Mouse (Mus musculus) hindbrain, embryonic 11.5 days (tissue): ENCODE measurements around the gene Slc25a12. TPM values are rescaled to one million over a fixed set of nuclear protein-coding genes. Genes with fewer than 3 reads are reported as not detected.

Source experiments
- ATAC-seq: fragments of 200-750 bp; cut with Nextera tagmentation; 2 replicates; pipeline ENCODE4 v1.8.0; 2017; ENCODE audit warnings: mild to moderate bottlenecking, moderate TSS enrichment, moderate library complexity; ENCODE audit not compliant: low FRiP score
- DNase-seq: peaks from one replicate; pipeline ENCODE4 v3.0.0-alpha.2; 2015; ENCODE audit warnings: low spot score
- H3K27ac ChIP-seq: fragments of 300-500 bp; sonication (generic); 2 replicates; pipeline ENCODE4 v1.5.1; 2014; ENCODE audit warnings: mild to moderate bottlenecking, low read depth, low read length
- H3K27me3 ChIP-seq: fragments of 300-500 bp; sonication (generic); 2 replicates; pipeline ENCODE4 v1.6.1; 2014; ENCODE audit warnings: mild to moderate bottlenecking, low read length, moderate library complexity, mixed read lengths; ENCODE audit not compliant: control insufficient read depth, insufficient read depth
- H3K36me3 ChIP-seq: fragments of 300-500 bp; sonication (generic); 2 replicates; pipeline ENCODE4 v1.6.1; 2014; ENCODE audit warnings: mild to moderate bottlenecking, low read length, moderate library complexity, mixed read lengths; ENCODE audit not compliant: control insufficient read depth, insufficient read depth
- H3K4me1 ChIP-seq: fragments of 300-500 bp; sonication (generic); replicated peaks from 2 replicates; pipeline ENCODE4 v1.6.1; 2014; ENCODE audit warnings: low read length, mixed read lengths; ENCODE audit not compliant: control insufficient read depth, insufficient read depth
- H3K4me2 ChIP-seq: fragments of 300-500 bp; sonication (generic); replicated peaks from 2 replicates; pipeline ENCODE4 v1.6.1; 2014; ENCODE audit warnings: mild to moderate bottlenecking, low read depth, low read length
- H3K4me3 ChIP-seq: fragments of 300-500 bp; sonication (generic); 2 replicates; pipeline ENCODE4 v1.5.1; 2014; ENCODE audit warnings: low read depth, low read length
- H3K9ac ChIP-seq: fragments of 300-500 bp; sonication (generic); 2 replicates; pipeline ENCODE4 v1.6.1; 2014; ENCODE audit warnings: low read depth, low read length
- H3K9me3 ChIP-seq: fragments of 300-500 bp; sonication (generic); 2 replicates; pipeline ENCODE4 v1.6.1; 2016; ENCODE audit warnings: low read length; ENCODE audit not compliant: control insufficient read depth
- WGBS: fragments of 180-500 bp; shearing (Covaris S2); extraction: QIAGEN DNeasy Blood & Tissue Kit; methylation state at CpG from one replicate; pipeline ENCODE4 v1.1.7; 2014; 5-methylcytosine and 5-hydroxymethylcytosine counted together
- polyA plus RNA-seq: library from polyadenylated mRNA; unstranded; fragments of >200 nt; fragmentation: Nextera tagmentation; extraction: Ambion mirVana; gene quantifications from 2 replicates; pipeline ENCODE4 v1.2.1, GENCODE M21; 2014

The Slc25a12 gene
- polyA plus RNA-seq, 1 experiment from 2014 or later: 41.5 TPM

GRCm38 (mm10) chr2:71326766-71327464 lies 40.6 kb downstream of the Slc25a12 start:
- no peak overlapping the region for H3K27ac ChIP-seq
- no peak overlapping the region for H3K4me2 ChIP-seq
- H3K9me3 ChIP-seq: no peaks in the 10 kb centered on the region
- H3K4me1 ChIP-seq: no peaks in the 10 kb centered on the region
- no peak overlapping the region for H3K9ac ChIP-seq
- H3K27me3 ChIP-seq: no peaks in the 10 kb centered on the region
- DNase-seq (no peak), ATAC-seq (no peak)
- no peak overlapping the region for H3K4me3 ChIP-seq
- H3K36me3 ChIP-seq: no peaks in the 10 kb centered on the region
- WGBS: 89% methylated on average over 11 of the region's 11 CpGs

GRCm38 (mm10) chr2:71323886-71324285 lies 43.7 kb downstream of the Slc25a12 start:
- 85% methylated on average over 7 of the region's 7 CpGs for WGBS
- H3K9me3 ChIP-seq: no peaks in the 10 kb centered on the region
- no peak overlapping the region for H3K4me2 ChIP-seq
- no peak overlapping the region for H3K4me3 ChIP-seq
- no peaks in the 10 kb centered on the region for H3K36me3 ChIP-seq
- H3K27me3 ChIP-seq: no peaks in the 10 kb centered on the region
- no peaks in the 10 kb centered on the region for H3K4me1 ChIP-seq
- ATAC-seq (no peak), DNase-seq (no peak)
- no peak overlapping the region for H3K27ac ChIP-seq
- no peak overlapping the region for H3K9ac ChIP-seq

GRCm38 (mm10) chr2:71321486-71321885 lies 46.1 kb downstream of the Slc25a12 start:
- Histone ChIP-seq H3K9ac (no peak overlapping the region), H3K27ac (no peak overlapping the region), H3K4me1 (no peaks in the 10 kb centered on the region), H3K4me3 (no peak overlapping the region), H3K9me3 (no peaks in the 10 kb centered on the region), H3K36me3 (no peaks in the 10 kb centered on the region), H3K4me2 (no peak overlapping the region), H3K27me3 (no peaks in the 10 kb centered on the region)
- 85% methylated on average over 3 of the region's 3 CpGs for WGBS
- ATAC-seq: no peak
- DNase-seq: no peak

GRCm38 (mm10) chr2:71316116-71316789 lies 51.3 kb downstream of the Slc25a12 start:
- Histone ChIP-seq H3K27me3 (no peaks in the 10 kb centered on the region), H3K27ac (no peak overlapping the region), H3K9ac (no peak overlapping the region), H3K4me2 (no peak overlapping the region), H3K9me3 (no peaks in the 10 kb centered on the region), H3K36me3 (no peaks in the 10 kb centered on the region), H3K4me3 (no peak overlapping the region), H3K4me1 (no peaks in the 10 kb centered on the region)
- ATAC-seq (no peak), DNase-seq (no peak)
- 90% methylated on average over 3 of the region's 3 CpGs for WGBS

- Histone ChIP-seq H3K36me3 (no peaks in the 10 kb centered on the region), H3K4me2 (no peak overlapping the region), H3K9ac (no peak overlapping the region), H3K9me3 (no peaks in the 10 kb centered on the region), H3K27ac (no peak overlapping the region), H3K4me3 (no peak overlapping the region), H3K4me1 (no peaks in the 10 kb centered on the region), H3K27me3 (no peaks in the 10 kb centered on the region)
- WGBS: 55% methylated on average over 14 of the region's 14 CpGs
- DNase-seq (peak; percentile 33), ATAC-seq (no peak)
These were observed 52.5 kb downstream of the Slc25a12 start for GRCm38 (mm10) chr2:71315022-71315421.

- peak overlapping the region; percentile 9; the same call in 1 of the 2 replicates for H3K27ac ChIP-seq
- no peak overlapping the region for H3K4me3 ChIP-seq
- H3K4me2 ChIP-seq: no peak overlapping the region
- no peak for DNase-seq
- no peaks in the 10 kb centered on the region for H3K36me3 ChIP-seq
- H3K9ac ChIP-seq: no peak overlapping the region
- 54% methylated on average over 6 of the region's 6 CpGs for WGBS
- no peaks in the 10 kb centered on the region for H3K27me3 ChIP-seq
- no peaks in the 10 kb centered on the region for H3K4me1 ChIP-seq
- H3K9me3 ChIP-seq: no peaks in the 10 kb centered on the region
- ATAC-seq: no peak
These were observed 53.5 kb downstream of the Slc25a12 start for GRCm38 (mm10) chr2:71314080-71314479.

GRCm38 (mm10) chr2:71312067-71312466 lies 55.5 kb downstream of the Slc25a12 start:
- 68% methylated on average over 10 of the region's 10 CpGs for WGBS
- Histone ChIP-seq H3K4me2 (no peak overlapping the region), H3K27ac (no peak overlapping the region)

GRCm38 (mm10) chr2:71309726-71310125 lies 57.8 kb downstream of the Slc25a12 start:
- WGBS: 59% methylated on average over 2 of the region's 2 CpGs
- DNase-seq (no peak), ATAC-seq (no peak)
- Histone ChIP-seq H3K9ac (no peak overlapping the region), H3K27me3 (no peaks in the 10 kb centered on the region), H3K9me3 (no peaks in the 10 kb centered on the region), H3K36me3 (no peaks in the 10 kb centered on the region), H3K4me3 (no peak overlapping the region), H3K27ac (no peak overlapping the region), H3K4me1 (no peaks in the 10 kb centered on the region), H3K4me2 (no peak overlapping the region)

More at GRCm38 (mm10) chr2:71312067-71312466, 55.5 kb downstream of the Slc25a12 start:
- no peaks in the 10 kb centered on the region for H3K36me3 ChIP-seq
- H3K9me3 ChIP-seq: no peaks in the 10 kb centered on the region
- H3K9ac ChIP-seq: no peak overlapping the region
- DNase-seq: no peak
- no peak overlapping the region for H3K4me3 ChIP-seq
- ATAC-seq: no peak
- no peaks in the 10 kb centered on the region for H3K4me1 ChIP-seq
- H3K27me3 ChIP-seq: no peaks in the 10 kb centered on the region

GRCm38 (mm10) chr2:71306357-71306756 lies 61.2 kb downstream of the Slc25a12 start:
- ATAC-seq: no peak
- Histone ChIP-seq H3K9me3 (no peaks in the 10 kb centered on the region), H3K9ac (no peak overlapping the region), H3K27me3 (no peaks in the 10 kb centered on the region), H3K4me3 (no peak overlapping the region), H3K36me3 (no peaks in the 10 kb centered on the region), H3K4me1 (no peaks in the 10 kb centered on the region), H3K27ac (no peak overlapping the region), H3K4me2 (no peak overlapping the region)
- DNase-seq: no peak
